Mouse (Mus musculus) liver, embryonic 15.5 days (tissue): ENCODE results near the gene Edaradd. TPM values are rescaled to one million over a fixed set of nuclear protein-coding genes. Genes with fewer than 3 reads are reported as not detected.

Experiments used
- ATAC-seq: fragments of 200-750 bp; cut with Nextera tagmentation; 2 replicates; pipeline ENCODE4 v1.8.0; 2017; ENCODE audit warnings: moderate number of reproducible peaks, mild to moderate bottlenecking, moderate library complexity; ENCODE audit not compliant: insufficient read depth
- H3K27ac ChIP-seq: fragments of 300-500 bp; sonication (generic); replicated peaks from 2 replicates; pipeline ENCODE4 v1.5.1; 2015; ENCODE audit warnings: mild to moderate bottlenecking, inconsistent platforms
- H3K27me3 ChIP-seq: fragments of 300-500 bp; sonication (generic); 2 replicates; pipeline ENCODE4 v1.6.1; 2015; ENCODE audit warnings: mild to moderate bottlenecking, inconsistent platforms
- H3K36me3 ChIP-seq: fragments of 300-500 bp; sonication (generic); replicated peaks from 2 replicates; pipeline ENCODE4 v1.6.1; 2015; ENCODE audit warnings: moderate library complexity, mild to moderate bottlenecking, inconsistent platforms
- H3K4me1 ChIP-seq: fragments of 300-500 bp; sonication (generic); replicated peaks from 2 replicates; pipeline ENCODE4 v1.6.1; 2015; ENCODE audit warnings: inconsistent platforms
- H3K4me2 ChIP-seq: fragments of 300-500 bp; sonication (generic); 2 replicates; pipeline ENCODE4 v1.6.1; 2015; ENCODE audit warnings: moderate library complexity, mild to moderate bottlenecking, inconsistent platforms
- H3K4me3 ChIP-seq: fragments of 300-500 bp; sonication (generic); replicated peaks from 2 replicates; pipeline ENCODE4 v1.5.1; 2015; ENCODE audit warnings: mild to moderate bottlenecking, inconsistent platforms
- H3K9ac ChIP-seq: fragments of 300-500 bp; sonication (generic); 2 replicates; pipeline ENCODE4 v1.6.1; 2015; ENCODE audit warnings: moderate library complexity, mild to moderate bottlenecking, inconsistent platforms
- H3K9me3 ChIP-seq: fragments of 300-500 bp; sonication (generic); replicated peaks from 2 replicates; pipeline ENCODE4 v1.6.1; 2016; ENCODE audit warnings: inconsistent platforms
- WGBS: fragments of 180-500 bp; shearing (Covaris S2); methylation state at CpG from one replicate; pipeline ENCODE4 v1.1.7; 2015; ENCODE audit warnings: mixed read lengths; ENCODE audit not compliant: insufficient replicate concordance; 5-methylcytosine and 5-hydroxymethylcytosine counted together
- polyA plus RNA-seq: library from polyadenylated mRNA; unstranded; fragments of >200 nt; fragmentation: Nextera tagmentation; extraction: Ambion mirVana; gene quantifications from 2 replicates; pipeline ENCODE4 v1.2.1, GENCODE M21; 2015

The Edaradd gene
- polyA plus RNA-seq, 1 experiment from 2014 or later: 0.13 TPM

GRCm38 (mm10) chr13:12460881-12461729, 59.1 kb downstream of the Edaradd start:
- Histone ChIP-seq H3K4me1 (peaks cover 31% of the 10 kb centered on the region), H3K9ac (peak overlapping the region; percentile 86), H3K27me3 (no peaks in the 10 kb centered on the region), H3K27ac (peak overlapping the region; percentile 83), H3K9me3 (no peaks in the 10 kb centered on the region), H3K36me3 (0 out of 2 replicates have a peak, but pooled peaks cover 17% of the 10 kb centered on the region), H3K4me3 (peak overlapping the region; percentile 88), H3K4me2 (peak overlapping the region; percentile 87)
- peak; percentile 92 for ATAC-seq
- WGBS: under 1% methylated on average over 59 of the region's 59 CpGs

GRCm38 (mm10) chr13:12460443-12460842, 59.8 kb downstream of the Edaradd start:
- ATAC-seq: 0 out of 2 replicates have a peak, but pooled peaks have one; percentile 13
- Histone ChIP-seq H3K27me3 (no peaks in the 10 kb centered on the region), H3K9ac (peak overlapping the region; percentile 86), H3K4me3 (peak overlapping the region; percentile 88), H3K9me3 (no peaks in the 10 kb centered on the region), H3K27ac (peak overlapping the region; percentile 83), H3K4me2 (peak overlapping the region; percentile 87), H3K4me1 (peaks cover 31% of the 10 kb centered on the region), H3K36me3 (peaks cover 24% of the 10 kb centered on the region; the same call in 1 of the 2 replicates)
- 1% methylated on average over 8 of the region's 8 CpGs for WGBS

GRCm38 (mm10) chr13:12456711-12457110, 63.5 kb downstream of the Edaradd start:
- Histone ChIP-seq H3K36me3 (peaks cover 57% of the 10 kb centered on the region), H3K9ac (no peak overlapping the region), H3K4me1 (peaks cover 30% of the 10 kb centered on the region), H3K27me3 (no peaks in the 10 kb centered on the region), H3K27ac (no peak overlapping the region), H3K4me3 (no peak overlapping the region), H3K4me2 (no peak overlapping the region), H3K9me3 (no peaks in the 10 kb centered on the region)
- WGBS: 76% methylated on average over 7 of the region's 7 CpGs
- ATAC-seq: no peak

GRCm38 (mm10) chr13:12454686-12455390, 65.4 kb downstream of the Edaradd start:
- peaks cover 17% of the 10 kb centered on the region for H3K4me1 ChIP-seq
- H3K9ac ChIP-seq: no peak overlapping the region
- H3K36me3 ChIP-seq: peaks cover 68% of the 10 kb centered on the region
- no peaks in the 10 kb centered on the region for H3K27me3 ChIP-seq
- H3K9me3 ChIP-seq: no peaks in the 10 kb centered on the region
- H3K4me2 ChIP-seq: no peak overlapping the region
- WGBS: 73% methylated on average over 7 of the region's 7 CpGs
- no peak for ATAC-seq
- no peak overlapping the region for H3K27ac ChIP-seq
- H3K4me3 ChIP-seq: no peak overlapping the region

- peaks cover 67% of the 10 kb centered on the region for H3K36me3 ChIP-seq
- H3K9me3 ChIP-seq: no peaks in the 10 kb centered on the region
- no peak overlapping the region for H3K9ac ChIP-seq
- H3K4me2 ChIP-seq: no peak overlapping the region
- ATAC-seq: no peak
- 87% methylated on average over 14 of the region's 14 CpGs for WGBS
- peaks cover 13% of the 10 kb centered on the region; the same call in 1 of the 2 replicates for H3K4me1 ChIP-seq
- no peak overlapping the region for H3K4me3 ChIP-seq
- H3K27me3 ChIP-seq: no peaks in the 10 kb centered on the region
- H3K27ac ChIP-seq: no peak overlapping the region
Measured at GRCm38 (mm10) chr13:12453150-12453549, 67.1 kb downstream of the Edaradd start.

GRCm38 (mm10) chr13:12442008-12442587, 78.1 kb downstream of the Edaradd start:
- no peaks in the 10 kb centered on the region for H3K9me3 ChIP-seq
- 70% methylated on average over 2 of the region's 2 CpGs for WGBS
- H3K4me3 ChIP-seq: no peak overlapping the region
- no peaks in the 10 kb centered on the region for H3K27me3 ChIP-seq
- no peak overlapping the region for H3K27ac ChIP-seq
- H3K4me1 ChIP-seq: no peaks in the 10 kb centered on the region
- no peak overlapping the region for H3K4me2 ChIP-seq
- H3K9ac ChIP-seq: no peak overlapping the region
- peaks cover 56% of the 10 kb centered on the region for H3K36me3 ChIP-seq
- ATAC-seq: no peak

- Histone ChIP-seq H3K27me3 (no peaks in the 10 kb centered on the region), H3K4me1 (no peaks in the 10 kb centered on the region), H3K36me3 (peaks cover 52% of the 10 kb centered on the region), H3K4me3 (no peak overlapping the region), H3K27ac (no peak overlapping the region), H3K9me3 (no peaks in the 10 kb centered on the region), H3K4me2 (no peak overlapping the region), H3K9ac (no peak overlapping the region)
- ATAC-seq: no peak
- 79% methylated on average over 6 of the region's 6 CpGs for WGBS
Measured at GRCm38 (mm10) chr13:12440813-12441212, 79.4 kb downstream of the Edaradd start.

GRCm38 (mm10) chr13:12439586-12439985, 80.7 kb downstream of the Edaradd start:
- H3K9ac ChIP-seq: no peak overlapping the region
- no peaks in the 10 kb centered on the region for H3K27me3 ChIP-seq
- 77% methylated on average over 3 of the region's 3 CpGs for WGBS
- no peak overlapping the region for H3K27ac ChIP-seq
- H3K36me3 ChIP-seq: peaks cover 64% of the 10 kb centered on the region
- no peaks in the 10 kb centered on the region for H3K9me3 ChIP-seq
- H3K4me3 ChIP-seq: no peak overlapping the region
- no peak overlapping the region for H3K4me2 ChIP-seq
- no peak for ATAC-seq
- H3K4me1 ChIP-seq: no peaks in the 10 kb centered on the region

- WGBS: 61% methylated on average over 5 of the region's 5 CpGs
Measured at GRCm38 (mm10) chr13:12433843-12434242, 86.4 kb downstream of the Edaradd start.

GRCm38 (mm10) chr13:12428556-12428955, 91.7 kb downstream of the Edaradd start:
- Histone ChIP-seq H3K9me3 (no peaks in the 10 kb centered on the region), H3K9ac (no peak overlapping the region), H3K27me3 (no peaks in the 10 kb centered on the region), H3K4me3 (no peak overlapping the region), H3K36me3 (peaks cover 88% of the 10 kb centered on the region), H3K4me1 (no peaks in the 10 kb centered on the region), H3K4me2 (no peak overlapping the region), H3K27ac (no peak overlapping the region)
- no peak for ATAC-seq
- 85% methylated on average over 13 of the region's 13 CpGs for WGBS

More at GRCm38 (mm10) chr13:12433843-12434242, 86.4 kb downstream of the Edaradd start:
- no peak for ATAC-seq
- no peak overlapping the region for H3K9ac ChIP-seq
- no peaks in the 10 kb centered on the region for H3K9me3 ChIP-seq
- H3K36me3 ChIP-seq: peaks cover 80% of the 10 kb centered on the region
- no peaks in the 10 kb centered on the region for H3K27me3 ChIP-seq
- H3K4me3 ChIP-seq: no peak overlapping the region
- no peak overlapping the region for H3K27ac ChIP-seq
- no peaks in the 10 kb centered on the region for H3K4me1 ChIP-seq
- no peak overlapping the region for H3K4me2 ChIP-seq
